Mouse (Mus musculus) megakaryocyte-erythroid progenitor cell, adult 5-6 weeks (primary cell): Measurements from ENCODE around the gene Srrd. TPM values are rescaled to one million over a fixed set of nuclear protein-coding genes. Genes with fewer than 3 reads are reported as not detected.

ENCODE experiments used
- ATAC-seq: replicated peaks from 2 replicates; pipeline ENCODE4 v1.8.0; 2016; ENCODE audit warnings: mild to moderate bottlenecking, inconsistent platforms; ENCODE audit not compliant: severe bottlenecking, poor library complexity, low FRiP score, low TSS enrichment
- total RNA-seq, 2 experiments: library from RNA; stranded (forward) in 1 of 2; stranded (reverse) in 1 of 2; fragments of 200-1000, 215-1000 nt in 1 of 2; fragments of >200 nt in 1 of 2; fragmentation: Nextera tagmentation in 1 of 2; gene quantifications; 2 replicates each; pipeline ENCODE4 v1.2.3; 2014 to 2017

Gene Srrd
- total RNA-seq, 2 experiments from 2014 or later, result 16.2 to 17.6 TPM

DNA sequence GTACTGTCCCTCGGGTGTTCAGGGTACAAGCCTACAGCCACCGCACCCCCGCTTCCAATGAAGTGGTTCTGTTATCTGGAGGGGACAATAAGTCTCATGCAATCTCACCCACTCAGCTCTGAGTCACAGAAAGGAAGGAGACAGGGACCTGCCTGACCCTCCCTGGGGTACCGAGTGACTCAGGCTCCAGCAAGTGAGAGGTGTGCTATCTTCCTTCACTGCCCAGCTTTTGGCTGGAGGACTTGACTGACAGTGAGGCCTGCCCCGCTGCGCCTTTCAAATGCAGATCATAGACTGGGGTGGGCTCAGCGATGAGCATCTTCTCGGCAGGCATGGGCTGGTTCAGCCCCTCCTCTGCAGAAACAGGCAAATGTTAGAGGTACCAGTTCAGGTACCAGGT is 47.7 kb downstream of the Srrd start:
- ATAC-seq, result 0 out of 2 replicates have a peak, but pooled peaks have one; percentile 5

- ATAC-seq, result no peak
These were observed 48.1 kb downstream of the Srrd start for GRCm38 (mm10) chr5:112294696-112295095.

DNA sequence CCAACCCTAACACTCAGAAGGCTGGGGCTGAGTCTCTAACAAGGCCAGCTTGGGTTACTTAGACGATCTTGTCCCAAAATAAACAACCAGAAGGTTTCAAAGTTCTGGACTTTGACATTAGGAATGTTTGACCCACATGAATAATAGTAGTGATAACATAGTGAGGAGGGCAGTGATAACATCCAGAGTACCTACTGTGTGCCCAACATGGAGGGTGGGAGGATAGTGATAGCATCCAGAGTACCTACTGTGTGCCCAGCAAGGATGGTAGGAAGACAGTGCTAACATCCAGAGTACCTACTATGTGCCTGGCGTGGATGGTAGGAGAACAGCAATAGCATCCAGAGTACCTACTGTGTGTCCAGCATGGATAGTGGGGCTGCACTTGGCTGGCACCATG is 49.0 kb downstream of the Srrd start:
- no peak for ATAC-seq

- ATAC-seq, result no peak
These were observed 50.4 kb downstream of the Srrd start for GRCm38 (mm10) chr5:112292343-112292980.

- ATAC-seq, result no peak
These were observed 51.0 kb downstream of the Srrd start for GRCm38 (mm10) chr5:112291866-112292265.

DNA sequence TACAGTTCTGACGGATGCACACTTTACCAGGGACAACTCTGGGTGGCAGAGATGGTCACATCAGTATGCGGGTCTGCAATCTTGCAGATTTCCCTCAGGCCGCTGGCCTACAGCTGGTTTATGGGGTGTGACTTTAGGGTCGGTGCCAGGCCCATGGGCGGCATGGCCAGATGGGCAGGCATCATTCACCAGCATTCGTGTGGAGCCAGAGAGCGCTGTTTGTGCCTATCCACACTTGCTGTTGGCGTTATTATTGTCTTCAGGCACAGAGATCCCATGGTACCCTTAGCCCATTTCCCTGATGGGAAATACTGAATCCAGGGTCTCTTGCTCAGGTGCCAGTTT is 52.3 kb downstream of the Srrd start:
- ATAC-seq, result no peak

- no peak for ATAC-seq
These were observed 52.9 kb downstream of the Srrd start for GRCm38 (mm10) chr5:112289819-112290535.

- ATAC-seq, result no peak
These were observed 53.6 kb downstream of the Srrd start for GRCm38 (mm10) chr5:112289236-112289635.

DNA sequence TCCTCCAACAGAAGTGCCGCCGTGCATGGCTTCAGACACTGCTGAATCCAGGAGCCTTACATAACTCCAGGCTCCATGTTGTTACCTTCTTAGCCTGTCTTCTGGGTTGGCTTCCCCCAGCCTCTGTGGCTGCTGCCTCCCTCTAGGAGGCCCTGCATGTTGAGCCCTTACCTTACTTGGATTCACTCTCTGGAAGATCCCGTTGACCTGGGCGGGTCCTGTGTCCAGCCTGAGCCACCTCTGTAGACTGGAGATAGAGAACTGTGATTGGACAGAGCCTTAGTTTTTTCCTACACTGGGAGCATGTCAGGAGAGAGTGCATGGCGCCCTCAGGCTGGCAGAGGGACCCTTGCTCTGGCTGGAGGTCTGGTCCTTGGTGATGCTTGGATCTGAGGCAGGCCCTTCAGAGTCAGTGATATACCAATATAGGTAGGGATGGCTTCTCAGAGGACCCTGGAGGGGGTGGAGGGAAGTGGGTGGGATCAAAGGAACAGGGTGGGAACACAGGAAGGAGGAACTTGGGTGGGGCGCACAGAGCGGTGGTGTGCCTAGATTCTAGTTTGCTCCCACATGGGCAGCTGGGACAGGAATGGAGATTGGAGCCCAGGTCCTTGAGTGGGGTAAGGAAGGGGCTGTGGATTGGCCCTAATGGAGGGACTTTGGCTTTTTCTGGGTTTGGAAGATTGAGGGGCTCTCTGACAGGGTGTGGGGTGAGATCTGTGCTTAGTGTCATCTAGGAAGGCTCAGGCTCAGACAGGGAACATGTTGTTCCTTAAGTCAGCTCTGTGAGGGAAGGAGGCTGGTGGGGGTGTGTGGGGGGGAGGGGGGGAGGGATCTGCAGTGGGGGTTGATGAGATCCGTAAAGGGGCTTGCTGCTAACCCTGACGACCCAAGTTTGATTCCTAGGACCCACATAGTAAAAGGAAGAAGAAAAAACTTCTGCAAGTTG is 54.4 kb downstream of the Srrd start:
- ATAC-seq, result no peak

DNA sequence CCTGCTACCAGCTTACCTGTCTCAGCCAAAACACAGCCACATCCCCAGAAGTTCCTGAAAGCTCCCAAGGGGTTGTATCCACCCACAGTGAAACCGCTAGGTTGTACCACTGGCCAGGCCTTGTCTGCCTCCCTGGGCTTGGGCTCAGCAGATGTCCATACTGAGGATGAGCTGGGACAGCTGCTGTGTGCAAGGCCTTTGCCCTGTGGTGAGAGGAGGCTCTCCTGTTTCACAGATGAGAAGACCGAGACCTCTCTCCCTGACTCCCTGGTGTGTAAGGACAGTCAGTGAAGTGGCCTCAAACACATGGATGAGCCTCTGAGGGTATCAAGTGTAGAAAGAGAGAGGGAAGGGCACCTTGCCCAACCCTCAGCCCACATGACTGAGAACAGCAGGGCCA is 55.2 kb downstream of the Srrd start:
- no peak for ATAC-seq

Other genes starting within 250 kb of the Srrd start
- gene Cryba4, start 90.5 kb downstream of the Srrd start, total RNA-seq (2014; fragmentation: Nextera tagmentation), result not detected in 2 replicates
- not detected in 2 replicates for gene Cryba4, start 90.5 kb downstream of the Srrd start, total RNA-seq (2017)
- gene Crybb1, start 87.2 kb downstream of the Srrd start, total RNA-seq (2014; fragmentation: Nextera tagmentation), result not detected in 2 replicates
- gene Crybb1, start 87.2 kb downstream of the Srrd start, total RNA-seq (2017), result not detected in 2 replicates
- gene Tpst2, start 66.3 kb downstream of the Srrd start, total RNA-seq (2014; fragmentation: Nextera tagmentation), result 37.4 and 43.4 TPM in 2 replicates
- 17.6 and 27.3 TPM in 2 replicates for gene Tpst2, start 66.3 kb downstream of the Srrd start, total RNA-seq (2017)
- 32.1 and 33.3 TPM in 2 replicates for gene Tfip11, start 16.7 kb downstream of the Srrd start, total RNA-seq (2014; fragmentation: Nextera tagmentation)
- 14.7 and 22.6 TPM in 2 replicates for gene Tfip11, start 16.7 kb downstream of the Srrd start, total RNA-seq (2017)
- 18.6 and 41.1 TPM in 2 replicates for gene Hps4, start within 50 bp of the Srrd start, total RNA-seq (2014; fragmentation: Nextera tagmentation)
- gene Hps4, start within 50 bp of the Srrd start, total RNA-seq (2017), result 5.9 and 9.6 TPM in 2 replicates
- gene Gm6583, start 13.0 kb upstream of the Srrd start, total RNA-seq (2014; fragmentation: Nextera tagmentation), result not detected in 2 replicates
- not detected in 2 replicates for gene Gm6583, start 13.0 kb upstream of the Srrd start, total RNA-seq (2017)
- gene Asphd2, start 51.8 kb upstream of the Srrd start, total RNA-seq (2014; fragmentation: Nextera tagmentation), result not detected in 2 replicates
- gene Asphd2, start 51.8 kb upstream of the Srrd start, total RNA-seq (2017), result not detected in 2 replicates
- gene Gm6588, start 106.4 kb upstream of the Srrd start, total RNA-seq (2014; fragmentation: Nextera tagmentation), result not detected in 2 replicates
- not detected in 2 replicates for gene Gm6588, start 106.4 kb upstream of the Srrd start, total RNA-seq (2017)
- not detected in 2 replicates for gene Sez6l, start 234.1 kb upstream of the Srrd start, total RNA-seq (2014; fragmentation: Nextera tagmentation)
- gene Sez6l, start 234.1 kb upstream of the Srrd start, total RNA-seq (2017), result not detected in 2 replicates